25 mouse cellular contexts compared by ENCODE assay signal in the genomic region with DNA sequence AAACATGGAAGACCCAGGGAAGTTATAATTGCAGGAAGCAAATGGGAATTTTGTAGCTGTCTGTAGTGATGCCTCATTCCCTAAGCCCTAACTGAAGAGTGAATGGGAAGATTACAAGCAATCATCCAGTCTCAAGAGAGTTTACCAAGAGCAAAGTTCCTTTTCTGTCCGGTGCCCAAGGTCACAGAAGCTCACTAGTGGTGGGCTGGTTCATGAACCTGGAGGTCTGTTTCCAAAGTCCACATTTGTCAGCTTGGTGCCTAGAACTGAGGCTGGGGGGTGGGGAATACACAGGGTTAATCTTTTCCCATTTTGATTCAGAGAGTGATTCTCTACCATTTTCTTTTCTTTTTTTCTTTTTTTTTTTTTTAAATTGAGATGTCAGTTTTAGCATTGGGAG. TPM values are rescaled to one million over a fixed set of nuclear protein-coding genes. Genes with fewer than 3 reads are reported as not detected.
DNase-seq lines count a peak whose midpoint lies in the region; ATAC-seq and TF ChIP-seq lines count a peak whose summit lies in the region.
"Had no signal": no experiment of that assay in that cellular context is flagged by ENCODE, and none has a peak within 500 bp of the region (broad histone marks: within the 10 kb centered on the region; RNA-seq: fewer than 3 reads in every experiment).

No protein-coding gene starts in this region.

- no peaks in the 10 kb centered on the region for H3K9me3 ChIP-seq in liver, embryonic 12.5 days (replicated peaks)
- no peaks in the 10 kb centered on the region for H3K9me3 ChIP-seq in liver, embryonic 15.5 days (replicated peaks)
- H3K9me3 ChIP-seq: embryonic facial prominence, embryonic 12.5 days; embryonic facial prominence, embryonic 15.5 days; heart, embryonic 10.5 days had no signal

- ATAC-seq in liver, embryonic 12.5 days: no peak
- ATAC-seq in liver, embryonic 15.5 days (ENCODE audit: insufficient read depth): no peak
- ATAC-seq: CD4-positive, CD25-positive, alpha-beta regulatory T cell, adult 4 months; forebrain, embryonic 14.5 days; forebrain, postnatal 0 days had no signal

- TF ChIP-seq CTCF in kidney, adult 2 months (conservative IDR thresholded peaks at IDR 0.05; ENCODE audit: insufficient read depth, insufficient read length, low read depth, low read length): no peak

- no peak overlapping the region for H3K9ac ChIP-seq in liver, embryonic 12.5 days
- no peak overlapping the region for H3K9ac ChIP-seq in liver, embryonic 15.5 days
- H3K9ac ChIP-seq: embryonic facial prominence, embryonic 12.5 days; embryonic facial prominence, embryonic 15.5 days; forebrain, postnatal 0 days; heart, embryonic 13.5 days; hindbrain, embryonic 14.5 days had no signal

- DNase-seq in kidney, adult 2 months: peak; percentile 42
- no peak for DNase-seq in kidney, postnatal 10 days
- no peak for DNase-seq in liver
- no peak for DNase-seq in retina, embryonic 14.5 days (ENCODE audit: low spot score)
- DNase-seq: adrenal gland, adult 2 months; adrenal gland, postnatal 14 days; cerebellum, adult 11 months; cerebellum, adult 2 months; cerebellum, adult 9-11 months; cerebellum, postnatal 25 days; forebrain, postnatal 0 days; gastrocnemius, adult 2 months; gastrocnemius, postnatal 14 days; heart, adult 18-20 months; heart, postnatal 14 days; heart, postnatal 4 days had no signal

- H3K4me2 ChIP-seq in liver, embryonic 12.5 days: no peak overlapping the region
- H3K4me2 ChIP-seq in liver, embryonic 15.5 days: no peak overlapping the region
- H3K4me2 ChIP-seq: embryonic facial prominence, embryonic 12.5 days; embryonic facial prominence, embryonic 15.5 days; heart, embryonic 13.5 days; hindbrain, embryonic 14.5 days had no signal

- no peak overlapping the region for H3K4me3 ChIP-seq in kidney, adult 2 months (ENCODE audit: insufficient read depth, low read depth, low read length)
- no peak overlapping the region for H3K4me3 ChIP-seq in liver, embryonic 12.5 days
- H3K4me3 ChIP-seq in liver, embryonic 15.5 days (replicated peaks): no peak overlapping the region
- H3K4me3 ChIP-seq: embryonic facial prominence, embryonic 12.5 days; embryonic facial prominence, embryonic 15.5 days; gastrocnemius, adult 2 months; heart, embryonic 10.5 days; heart, embryonic 13.5 days had no signal

- WGBS in kidney, adult 2 months: 57% methylated on average over 1 of the region's 1 CpGs
- WGBS in liver, embryonic 12.5 days (ENCODE audit: insufficient replicate concordance): 62% methylated on average over 1 of the region's 1 CpGs
- 50% methylated on average over 1 of the region's 1 CpGs for WGBS in liver, embryonic 15.5 days (ENCODE audit: insufficient replicate concordance)

- H3K36me3 ChIP-seq in kidney, adult 2 months (ENCODE audit: control insufficient read depth, insufficient read depth, low read length): no peaks in the 10 kb centered on the region
- H3K36me3 ChIP-seq in liver, embryonic 12.5 days: no peaks in the 10 kb centered on the region
- no peaks in the 10 kb centered on the region for H3K36me3 ChIP-seq in liver, embryonic 15.5 days (replicated peaks)
- H3K36me3 ChIP-seq: embryonic facial prominence, embryonic 12.5 days; embryonic facial prominence, embryonic 15.5 days had no signal

- no peaks in the 10 kb centered on the region; the same call in 1 of the 2 replicates for H3K4me1 ChIP-seq in kidney, adult 2 months (ENCODE audit: control insufficient read depth, insufficient read depth, low read length)
- peaks cover 12% of the 10 kb centered on the region; the same call in 1 of the 2 replicates for H3K4me1 ChIP-seq in liver, embryonic 12.5 days
- H3K4me1 ChIP-seq in liver, embryonic 15.5 days (replicated peaks): peaks cover 8% of the 10 kb centered on the region; the same call in 1 of the 2 replicates

- no peak for TF ChIP-seq POLR2A in kidney, adult 2 months (IDR thresholded peaks at IDR 0.05; ENCODE audit: low read depth, low read length)

- H3K27me3 ChIP-seq in kidney, adult 2 months (replicated peaks; ENCODE audit: control insufficient read depth, insufficient read depth, low read length): no peaks in the 10 kb centered on the region
- no peaks in the 10 kb centered on the region for H3K27me3 ChIP-seq in liver, embryonic 12.5 days (replicated peaks)
- H3K27me3 ChIP-seq in liver, embryonic 15.5 days: no peaks in the 10 kb centered on the region
- H3K27me3 ChIP-seq: embryonic facial prominence, embryonic 12.5 days; embryonic facial prominence, embryonic 15.5 days; heart, embryonic 13.5 days had no signal

- no peak overlapping the region for H3K27ac ChIP-seq in kidney, adult 2 months (ENCODE audit: insufficient read depth, low read depth, low read length)
- peak overlapping the region; percentile 48; the same call in 1 of the 2 replicates for H3K27ac ChIP-seq in liver, embryonic 12.5 days
- peak overlapping the region; percentile 24; the same call in 1 of the 2 replicates for H3K27ac ChIP-seq in liver, embryonic 15.5 days (replicated peaks)
- H3K27ac ChIP-seq: embryonic facial prominence, embryonic 12.5 days; embryonic facial prominence, embryonic 15.5 days; gastrocnemius, adult 2 months; heart, embryonic 10.5 days; heart, embryonic 13.5 days; hindbrain, embryonic 14.5 days had no signal

RNA-seq across cellular contexts. Expression of gene Kitl, which starts 11.3 kb away (rescaled TPM):
- 10.3 and 15.1 TPM in 2 replicates for polyA plus RNA-seq in kidney, adult 2 months (2012; rRNA removed)
- 15.8 and 19.6 TPM in 2 replicates for polyA plus RNA-seq in liver, embryonic 12.5 days (2016; fragmentation: Nextera tagmentation; extraction: Ambion mirVana)
- polyA plus RNA-seq in liver, embryonic 15.5 days (2015; fragmentation: Nextera tagmentation; extraction: Ambion mirVana): 6.2 and 7.2 TPM in 2 replicates
